Mouse (Mus musculus): ENCODE results near the gene Pebp1. TPM values are rescaled to one million over a fixed set of nuclear protein-coding genes. Genes with fewer than 3 reads are reported as not detected.

Gene Pebp1
- polyA plus RNA-seq, 1 experiment = 687 TPM

DNA sequence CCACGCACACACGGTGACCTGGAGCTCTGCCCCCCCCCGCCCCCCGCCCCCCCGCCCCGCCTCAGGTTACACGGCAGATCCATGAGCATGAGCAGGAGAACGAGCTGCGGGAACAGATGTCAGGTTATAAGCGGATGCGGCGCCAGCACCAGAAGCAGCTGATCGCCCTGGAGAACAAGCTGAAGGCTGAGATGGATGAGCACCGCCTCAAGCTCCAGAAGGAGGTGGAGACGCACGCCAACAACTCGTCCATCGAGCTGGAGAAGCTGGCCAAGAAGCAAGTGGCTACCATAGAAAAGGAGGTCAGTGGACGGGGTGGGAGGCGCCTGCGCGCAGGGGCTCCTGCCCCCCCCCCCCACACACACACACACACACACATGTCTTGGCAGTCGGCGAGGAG lies 36.6 kb downstream of the Pebp1 start:
- TF ChIP-seq GATA1 (IDR thresholded peaks at IDR 0.05; ENCODE audit: borderline replicate concordance, low read length) (no peak), FLI1 (IDR thresholded peaks at IDR 0.05; ENCODE audit: low read length) (no peak)
- Histone ChIP-seq H3K4me3 (replicated peaks) (no peak overlapping the region), H3K36me3 (replicated peaks; ENCODE audit: low read length) (peaks cover 100% of the 10 kb centered on the region), H3K27me3 (replicated peaks) (no peaks in the 10 kb centered on the region), H3K9me3 (no peaks in the 10 kb centered on the region), H3K4me1 (peaks cover 9% of the 10 kb centered on the region; the same call in 1 of the 2 replicates)

DNA sequence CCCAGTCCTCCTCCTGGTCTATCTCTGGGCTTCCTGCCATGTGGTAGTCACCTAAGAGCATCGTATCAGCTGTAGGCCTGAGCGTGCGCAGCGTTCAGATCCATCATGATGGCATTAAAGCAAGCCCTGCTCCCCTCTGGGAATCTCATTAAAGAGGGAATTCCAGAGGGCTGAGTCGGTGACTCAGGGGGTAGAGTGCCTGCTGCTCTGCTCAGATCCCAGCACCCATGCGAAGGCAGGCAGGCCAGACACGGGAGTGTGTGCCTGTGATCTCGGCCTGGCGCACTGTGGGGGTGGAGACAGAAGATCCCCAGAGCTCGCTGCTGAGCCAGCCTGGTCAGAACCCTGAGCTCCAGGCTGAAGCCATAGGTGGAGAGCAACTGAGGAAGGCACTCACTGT lies 39.1 kb downstream of the Pebp1 start:
- peaks cover 100% of the 10 kb centered on the region for H3K36me3 ChIP-seq (replicated peaks; ENCODE audit: low read length)

DNA sequence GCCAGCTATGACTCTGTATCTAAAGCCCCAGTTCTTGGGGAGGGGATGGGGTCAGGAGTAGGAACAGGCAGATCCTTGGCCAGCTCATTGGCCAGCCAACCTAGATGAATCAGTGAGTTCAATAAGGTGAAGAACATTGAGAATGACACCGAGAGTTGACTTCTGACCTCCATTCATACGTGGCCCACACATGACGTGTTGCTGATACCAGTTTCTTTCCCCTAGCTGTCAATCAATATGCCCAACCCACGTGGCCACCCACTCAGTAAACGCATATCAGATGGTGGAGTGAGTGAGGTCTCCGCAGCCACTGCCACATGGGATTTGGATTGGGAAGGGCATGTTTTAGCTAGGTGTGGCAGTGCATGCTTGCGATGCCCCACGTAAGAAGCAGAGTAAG lies 42.3 kb downstream of the Pebp1 start:
- Histone ChIP-seq H3K9me3 (no peaks in the 10 kb centered on the region), H3K36me3 (replicated peaks; ENCODE audit: low read length) (peaks cover 99% of the 10 kb centered on the region), H3K4me1 (peaks cover 9% of the 10 kb centered on the region; the same call in 1 of the 2 replicates), H3K27me3 (replicated peaks) (no peaks in the 10 kb centered on the region), H3K4me3 (replicated peaks) (no peak overlapping the region)
- no peak for TF ChIP-seq GATA1 (IDR thresholded peaks at IDR 0.05; ENCODE audit: borderline replicate concordance, low read length)
- TF ChIP-seq FLI1 (IDR thresholded peaks at IDR 0.05; ENCODE audit: low read length) = no peak

More for the DNA sequence above, 39.1 kb downstream of the Pebp1 start:
- Histone ChIP-seq H3K27me3 (replicated peaks) (no peaks in the 10 kb centered on the region), H3K4me3 (replicated peaks) (no peak overlapping the region), H3K9me3 (no peaks in the 10 kb centered on the region), H3K4me1 (peaks cover 9% of the 10 kb centered on the region; the same call in 1 of the 2 replicates)
- TF ChIP-seq FLI1 (IDR thresholded peaks at IDR 0.05; ENCODE audit: low read length) = no peak
- TF ChIP-seq GATA1 (IDR thresholded peaks at IDR 0.05; ENCODE audit: borderline replicate concordance, low read length) = no peak

DNA sequence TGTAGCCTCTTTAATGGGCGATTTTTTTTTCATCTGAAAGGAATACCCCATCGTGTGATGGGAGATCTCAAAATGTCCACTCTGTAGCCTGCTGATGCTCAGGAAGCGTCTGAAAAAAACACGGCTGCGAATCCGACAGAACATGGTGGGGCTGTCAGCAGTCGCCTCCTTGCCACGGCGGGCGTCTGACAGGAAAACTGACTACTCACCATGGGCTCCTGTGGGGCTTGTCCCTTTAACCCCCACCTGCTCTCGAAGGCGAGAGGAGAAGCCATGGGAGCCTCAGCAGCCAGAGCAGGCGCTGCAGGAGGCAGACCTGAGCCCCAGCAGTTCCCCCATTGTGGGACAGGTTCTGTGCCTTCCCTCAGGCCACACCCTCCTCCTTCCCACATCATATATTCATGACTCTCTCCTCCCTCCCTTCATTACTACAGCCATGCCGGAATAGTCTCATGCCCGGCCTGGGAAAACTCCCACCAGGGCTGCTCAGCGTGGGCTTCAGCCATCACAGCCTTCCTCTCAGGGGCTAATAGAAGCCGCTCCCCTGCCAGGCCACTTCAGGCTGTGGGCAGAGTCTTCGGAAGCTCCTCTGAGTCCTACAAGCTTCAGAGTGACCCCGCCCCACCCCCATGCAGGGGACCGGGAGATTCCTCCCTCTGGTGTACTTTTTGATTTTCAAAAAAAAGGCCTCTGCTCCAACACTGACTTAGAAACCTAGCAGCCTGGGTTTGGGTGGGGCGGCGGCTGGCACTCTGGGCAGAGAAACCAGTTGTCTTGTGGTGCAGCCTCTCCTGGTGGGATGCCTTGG lies 44.5 kb downstream of the Pebp1 start:
- TF ChIP-seq FLI1 (IDR thresholded peaks at IDR 0.05; ENCODE audit: low read length) (no peak), GATA1 (IDR thresholded peaks at IDR 0.05; ENCODE audit: borderline replicate concordance, low read length) (no peak)
- no peak overlapping the region for H3K4me3 ChIP-seq (replicated peaks)
- H3K4me1 ChIP-seq = peaks cover 3% of the 10 kb centered on the region; the same call in 1 of the 2 replicates
- no peaks in the 10 kb centered on the region for H3K9me3 ChIP-seq
- H3K27me3 ChIP-seq (replicated peaks) = no peaks in the 10 kb centered on the region
- H3K36me3 ChIP-seq (replicated peaks; ENCODE audit: low read length) = peaks cover 95% of the 10 kb centered on the region

DNA sequence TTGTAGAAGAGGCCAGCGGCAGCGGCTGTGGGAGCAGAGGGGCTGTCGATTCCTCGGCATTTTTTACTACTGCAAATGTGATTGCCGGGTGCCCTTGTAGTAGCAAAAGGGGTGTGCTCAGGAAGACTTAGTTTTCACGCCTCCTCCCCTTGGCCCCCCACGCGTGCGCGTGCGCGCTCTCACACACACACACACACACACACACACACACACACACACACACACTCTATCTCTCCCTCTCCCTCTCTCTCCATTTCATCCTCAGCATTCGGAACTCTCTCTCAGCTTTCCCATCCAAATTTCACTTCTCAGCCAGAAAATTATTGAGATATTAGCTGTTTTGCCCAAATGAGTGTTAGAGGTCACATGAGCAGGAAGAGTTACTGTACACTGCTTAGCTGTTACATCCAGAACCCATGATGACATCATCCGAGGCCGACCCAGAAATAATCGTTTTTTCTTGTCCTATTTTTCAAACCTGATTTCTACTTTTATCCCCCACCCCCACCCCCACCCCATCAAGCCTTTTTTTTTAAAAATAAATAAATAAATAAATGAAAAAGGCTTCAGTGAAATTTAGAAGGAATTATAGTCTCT lies 45.4 kb downstream of the Pebp1 start:
- H3K27me3 ChIP-seq (replicated peaks) = no peaks in the 10 kb centered on the region

DNA sequence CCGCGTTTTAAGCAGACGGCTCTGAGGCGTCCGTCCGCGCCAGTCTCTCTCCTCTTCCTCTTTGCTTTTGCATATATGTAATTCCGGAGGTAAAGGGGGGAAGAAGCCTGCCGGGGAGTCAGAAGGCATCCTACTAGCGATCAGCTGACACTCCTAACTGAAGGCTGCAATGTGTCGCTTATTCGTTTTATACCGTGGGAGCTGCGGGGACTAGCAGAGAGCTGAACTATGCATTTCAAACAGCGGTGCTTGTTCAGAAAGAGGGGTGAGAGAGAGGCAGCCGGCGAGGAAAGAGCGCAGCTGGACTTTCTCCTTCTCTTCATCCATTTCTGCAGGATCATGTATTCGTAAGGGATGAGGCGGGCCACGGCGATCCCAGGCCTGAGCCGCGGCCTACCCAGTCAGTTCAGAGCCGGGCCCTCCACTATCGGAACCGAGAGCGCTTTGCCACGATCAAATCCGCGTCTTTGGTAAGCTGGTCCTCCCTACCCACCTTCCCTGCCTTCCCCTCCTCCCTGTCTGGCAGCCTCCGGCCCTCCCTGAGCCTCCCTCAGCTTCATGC lies 46.6 kb downstream of the Pebp1 start:
- Histone ChIP-seq H3K4me3 (replicated peaks) (no peak overlapping the region), H3K9me3 (no peaks in the 10 kb centered on the region), H3K36me3 (replicated peaks; ENCODE audit: low read length) (peaks cover 92% of the 10 kb centered on the region), H3K4me1 (peaks cover 3% of the 10 kb centered on the region; the same call in 1 of the 2 replicates), H3K27me3 (replicated peaks) (no peaks in the 10 kb centered on the region)
- no peak for TF ChIP-seq FLI1 (IDR thresholded peaks at IDR 0.05; ENCODE audit: low read length)
- TF ChIP-seq GATA1 (IDR thresholded peaks at IDR 0.05; ENCODE audit: borderline replicate concordance, low read length) = no peak

More for the DNA sequence above, 45.4 kb downstream of the Pebp1 start:
- TF ChIP-seq GATA1 (IDR thresholded peaks at IDR 0.05; ENCODE audit: borderline replicate concordance, low read length) = no peak
- no peak for TF ChIP-seq FLI1 (IDR thresholded peaks at IDR 0.05; ENCODE audit: low read length)
- no peaks in the 10 kb centered on the region for H3K9me3 ChIP-seq
- no peak overlapping the region for H3K4me3 ChIP-seq (replicated peaks)
- peaks cover 3% of the 10 kb centered on the region; the same call in 1 of the 2 replicates for H3K4me1 ChIP-seq
- peaks cover 94% of the 10 kb centered on the region for H3K36me3 ChIP-seq (replicated peaks; ENCODE audit: low read length)

DNA sequence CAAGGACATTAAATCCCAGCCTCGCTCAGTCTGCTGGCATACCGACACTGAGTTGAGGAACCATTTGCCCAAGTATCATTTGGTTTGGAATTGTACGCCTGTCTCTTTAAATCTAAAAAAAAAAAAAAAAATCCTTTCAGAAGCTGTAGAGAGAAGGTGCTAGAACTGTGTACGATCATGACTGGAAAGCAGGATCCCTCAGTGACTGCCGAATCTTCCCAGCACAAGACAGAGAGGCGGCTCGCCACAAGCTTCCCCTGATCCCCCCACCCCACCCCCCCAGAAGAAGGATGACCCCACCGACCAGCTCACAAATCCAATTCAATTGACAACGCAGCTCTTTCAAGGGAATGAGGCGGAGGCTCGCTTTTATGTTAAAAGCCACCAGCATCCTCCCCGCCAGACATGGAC lies 47.1 kb downstream of the Pebp1 start:
- Histone ChIP-seq H3K36me3 (replicated peaks; ENCODE audit: low read length) (peaks cover 92% of the 10 kb centered on the region), H3K4me1 (peaks cover 3% of the 10 kb centered on the region; the same call in 1 of the 2 replicates), H3K4me3 (replicated peaks) (no peak overlapping the region), H3K9me3 (no peaks in the 10 kb centered on the region), H3K27me3 (replicated peaks) (no peaks in the 10 kb centered on the region)
- TF ChIP-seq GATA1 (IDR thresholded peaks at IDR 0.05; ENCODE audit: borderline replicate concordance, low read length) = no peak
- TF ChIP-seq FLI1 (IDR thresholded peaks at IDR 0.05; ENCODE audit: low read length) = no peak

DNA sequence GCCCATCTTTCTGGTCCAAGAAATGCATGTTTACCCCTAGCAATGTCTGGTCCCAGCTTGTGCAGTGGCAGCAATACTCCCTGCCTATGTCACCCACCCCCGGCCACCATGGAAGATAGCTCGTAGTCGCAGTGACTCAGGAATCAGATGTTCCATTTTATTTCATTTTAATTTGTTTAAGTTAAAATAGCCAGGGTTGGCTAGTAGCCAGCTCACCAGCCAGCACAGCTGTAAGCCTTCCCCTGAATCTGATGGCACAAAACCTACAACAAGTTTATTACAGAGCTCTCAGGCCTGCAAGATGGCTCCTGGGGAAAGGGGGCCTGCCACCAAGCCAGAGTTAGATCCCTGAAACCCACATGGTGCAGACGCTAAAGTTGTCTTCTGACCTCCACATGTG lies 48.3 kb downstream of the Pebp1 start:
- Histone ChIP-seq H3K4me3 (replicated peaks) (no peak overlapping the region), H3K36me3 (replicated peaks; ENCODE audit: low read length) (peaks cover 92% of the 10 kb centered on the region), H3K4me1 (peaks cover 3% of the 10 kb centered on the region; the same call in 1 of the 2 replicates), H3K9me3 (no peaks in the 10 kb centered on the region), H3K27me3 (replicated peaks) (no peaks in the 10 kb centered on the region)
- TF ChIP-seq GATA1 (IDR thresholded peaks at IDR 0.05; ENCODE audit: borderline replicate concordance, low read length) = no peak
- TF ChIP-seq FLI1 (IDR thresholded peaks at IDR 0.05; ENCODE audit: low read length) = no peak

DNA sequence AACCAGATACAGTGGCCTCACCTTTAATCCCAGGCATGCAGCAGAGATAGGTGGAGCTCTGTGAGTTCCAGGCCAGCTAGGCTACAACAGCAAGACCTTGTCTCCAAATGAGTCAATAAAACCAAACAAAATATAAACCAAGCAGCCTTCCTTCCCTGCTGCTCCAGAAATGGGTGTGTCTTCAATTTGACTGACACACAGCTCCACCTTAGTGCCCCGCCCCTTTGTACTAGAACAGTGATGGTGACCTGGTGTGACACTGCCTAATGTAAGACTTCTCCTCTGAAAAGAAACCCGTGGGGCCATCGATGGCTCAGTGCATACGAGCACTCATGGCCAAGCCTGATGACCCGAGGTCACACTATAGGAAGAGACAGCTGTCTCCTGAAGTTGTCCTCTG lies 50.9 kb downstream of the Pebp1 start:
- H3K27me3 ChIP-seq (replicated peaks) = no peaks in the 10 kb centered on the region
- H3K4me1 ChIP-seq = peaks cover 3% of the 10 kb centered on the region; the same call in 1 of the 2 replicates
- TF ChIP-seq FLI1 (IDR thresholded peaks at IDR 0.05; ENCODE audit: low read length) (no peak), GATA1 (IDR thresholded peaks at IDR 0.05; ENCODE audit: borderline replicate concordance, low read length) (no peak)
- H3K36me3 ChIP-seq (replicated peaks; ENCODE audit: low read length) = peaks cover 89% of the 10 kb centered on the region
- H3K4me3 ChIP-seq (replicated peaks) = no peak overlapping the region
- H3K9me3 ChIP-seq = no peaks in the 10 kb centered on the region

Other genes starting within 250 kb of the Pebp1 start
- gene Suds3, start 171.5 kb downstream of the Pebp1 start, polyA plus RNA-seq (2012; ENCODE audit: insufficient read depth, low replicate concordance) = 37.1 and 38.0 TPM in 2 replicates
- 75.0 and 157 TPM in 2 replicates for gene Taok3, start 167.5 kb downstream of the Pebp1 start, polyA plus RNA-seq (2012; ENCODE audit: insufficient read depth, low replicate concordance)
- gene Vsig10, start 31.5 kb upstream of the Pebp1 start, polyA plus RNA-seq (2012; ENCODE audit: insufficient read depth, low replicate concordance) = 0.23 TPM in 1 of 2 replicates, not detected in the other
- 7.5 and 29.6 TPM in 2 replicates for gene Wsb2, start 69.7 kb upstream of the Pebp1 start, polyA plus RNA-seq (2012; ENCODE audit: insufficient read depth, low replicate concordance)
- 23.5 and 42.8 TPM in 2 replicates for gene Rfc5, start 101.4 kb upstream of the Pebp1 start, polyA plus RNA-seq (2012; ENCODE audit: insufficient read depth, low replicate concordance)
- gene Ksr2, start 126.4 kb upstream of the Pebp1 start, polyA plus RNA-seq (2012; ENCODE audit: insufficient read depth, low replicate concordance) = 0.03 and 0.12 TPM in 2 replicates